Mouse (Mus musculus): ENCODE results near the gene Rassf2.

Gene Rassf2

DNA sequence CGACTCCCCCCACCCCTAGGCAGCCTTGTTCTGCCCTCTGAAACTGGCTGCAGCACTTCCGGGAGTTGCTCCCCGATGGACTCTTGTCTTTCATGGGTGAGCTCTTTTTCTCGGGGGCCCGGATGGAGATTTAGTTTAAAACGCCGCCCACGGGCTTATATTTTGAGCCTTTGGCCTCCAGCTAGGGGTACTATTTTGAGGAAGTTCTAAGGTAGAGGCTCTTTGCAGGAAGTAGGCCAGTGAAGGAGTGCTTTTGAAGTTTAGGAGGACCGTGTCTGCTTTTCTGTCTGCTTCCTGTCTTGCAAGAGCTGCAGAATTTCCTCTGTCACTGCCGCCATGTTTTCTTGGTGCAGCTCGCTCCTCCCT is 5.4 kb upstream of the Rassf2 start:
- peak; percentile 59 for DNase-seq (ENCODE audit: low read depth, low spot score)

DNA sequence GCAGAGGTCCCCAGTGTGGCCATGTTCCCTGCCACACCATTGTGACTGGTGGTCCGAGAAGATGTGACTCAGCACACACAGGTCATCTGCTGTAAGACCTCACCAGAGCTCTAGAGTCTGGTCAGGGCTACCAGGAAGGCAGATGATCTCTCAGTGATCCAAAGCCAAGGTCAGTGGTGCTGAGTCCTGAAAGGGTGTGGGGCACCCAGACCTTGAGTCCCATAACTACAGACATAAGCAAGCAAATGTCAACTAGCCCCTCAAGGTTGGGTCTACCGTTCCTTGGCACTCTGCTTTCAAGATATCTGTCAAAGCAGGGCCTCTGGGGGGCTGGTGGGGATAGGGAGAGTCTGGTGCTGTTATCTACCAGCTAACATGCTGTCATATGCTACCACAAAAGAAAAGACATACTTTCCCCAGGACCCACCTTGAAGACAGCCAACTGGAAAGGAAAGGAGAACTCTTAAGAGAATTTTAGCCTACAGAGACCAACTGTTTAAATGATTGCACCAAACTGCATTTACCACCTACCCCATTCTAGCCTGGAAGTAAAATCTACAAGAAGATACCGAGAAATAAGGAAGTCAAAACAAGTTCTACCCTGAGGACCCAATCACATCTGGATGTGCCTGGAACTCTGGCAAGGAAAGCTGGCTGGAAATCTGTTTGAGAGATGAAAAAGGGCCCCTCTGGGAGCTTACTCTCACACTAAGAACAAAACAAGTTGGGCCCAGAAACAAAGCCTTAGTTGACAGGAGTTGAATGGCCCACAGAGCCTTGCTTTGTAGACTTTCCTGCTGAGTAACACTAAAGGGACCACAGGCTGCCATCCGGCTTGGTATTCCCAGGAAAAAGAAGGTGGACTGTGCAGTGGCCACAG is 4.8 kb upstream of the Rassf2 start:
- peak; percentile 29 for DNase-seq (ENCODE audit: low read depth, low spot score)

DNA sequence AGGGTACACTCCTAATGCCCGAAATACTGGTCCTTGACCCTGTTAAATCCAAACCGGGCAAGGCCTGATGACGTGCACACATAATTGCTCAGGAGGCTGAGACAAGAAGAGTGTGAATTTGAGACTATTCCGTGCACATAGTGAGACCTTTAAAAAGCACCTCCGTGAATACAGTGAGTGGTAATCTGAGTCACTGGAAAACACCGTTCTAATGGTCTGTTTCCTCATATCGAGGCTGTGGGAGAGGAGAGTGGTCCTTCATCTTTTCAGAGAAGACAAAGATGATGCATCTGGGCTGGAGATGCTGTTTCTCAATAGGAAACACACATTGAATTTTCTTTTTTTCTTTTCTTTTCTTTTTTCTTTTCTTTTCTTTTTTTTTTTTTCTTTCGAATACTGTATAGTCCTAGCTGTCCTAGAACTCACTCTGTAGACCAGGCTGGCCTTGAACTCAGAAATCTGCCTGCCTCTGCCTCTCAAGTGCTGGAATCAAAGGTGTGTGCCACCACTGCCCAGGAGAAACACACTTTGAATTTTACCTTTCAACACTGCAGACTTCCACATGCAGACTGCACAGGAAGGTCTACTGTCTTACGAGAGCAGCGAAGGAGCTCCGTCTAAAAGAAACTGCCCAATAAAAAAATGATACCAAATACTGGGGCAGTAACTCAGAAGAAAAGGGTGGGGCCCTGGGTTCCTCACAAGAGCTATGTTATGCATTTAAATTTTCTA is 1.5 kb upstream of the Rassf2 start:
- no peak for DNase-seq (ENCODE audit: low read depth, low spot score)

DNA sequence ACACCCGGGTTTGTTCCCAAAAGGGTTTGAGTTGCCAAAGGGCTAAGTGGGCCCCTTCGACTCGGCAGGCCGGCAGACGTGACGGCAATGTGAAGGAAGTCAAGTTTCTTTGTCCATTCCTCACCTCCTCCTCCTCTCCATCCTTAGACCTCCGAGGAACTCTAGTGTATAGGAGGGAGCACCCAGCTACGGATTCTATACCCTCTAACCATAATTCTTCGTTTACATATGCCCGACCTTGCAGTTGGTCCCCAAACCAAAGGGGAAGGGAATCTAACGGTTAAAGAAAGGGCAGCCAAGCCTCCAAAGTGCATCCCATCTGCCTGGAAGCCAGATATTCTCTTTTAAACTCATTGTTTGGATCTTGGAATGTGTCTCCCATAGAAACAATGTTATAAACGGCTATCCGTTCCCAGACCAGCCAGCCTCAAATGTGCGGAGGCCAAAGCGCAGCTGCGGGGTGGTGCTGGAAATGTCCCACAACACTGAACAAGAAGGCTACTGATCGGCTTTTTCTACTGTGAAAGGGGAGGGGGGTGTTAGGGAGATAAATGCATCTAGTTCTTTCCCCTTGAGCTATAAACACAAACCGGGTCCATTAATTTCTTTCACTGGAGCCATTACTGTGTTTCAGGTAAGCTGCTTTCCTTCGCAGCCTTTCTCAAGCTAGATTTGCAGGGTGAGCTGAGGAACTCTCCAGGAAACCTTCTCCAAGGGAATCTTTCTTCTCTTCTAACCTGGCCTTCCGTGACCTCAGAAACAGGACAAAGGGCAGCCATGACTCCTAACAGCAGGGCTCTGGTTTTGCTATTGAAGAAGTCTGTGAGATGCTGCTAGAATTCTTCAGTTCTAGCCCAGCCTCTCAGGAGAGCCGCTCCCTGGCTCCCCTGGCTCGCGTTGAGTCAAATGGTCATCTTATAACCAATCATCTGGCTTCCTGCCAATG is 633 bp upstream of the Rassf2 start:
- no peak for DNase-seq (ENCODE audit: low read depth, low spot score)

DNA sequence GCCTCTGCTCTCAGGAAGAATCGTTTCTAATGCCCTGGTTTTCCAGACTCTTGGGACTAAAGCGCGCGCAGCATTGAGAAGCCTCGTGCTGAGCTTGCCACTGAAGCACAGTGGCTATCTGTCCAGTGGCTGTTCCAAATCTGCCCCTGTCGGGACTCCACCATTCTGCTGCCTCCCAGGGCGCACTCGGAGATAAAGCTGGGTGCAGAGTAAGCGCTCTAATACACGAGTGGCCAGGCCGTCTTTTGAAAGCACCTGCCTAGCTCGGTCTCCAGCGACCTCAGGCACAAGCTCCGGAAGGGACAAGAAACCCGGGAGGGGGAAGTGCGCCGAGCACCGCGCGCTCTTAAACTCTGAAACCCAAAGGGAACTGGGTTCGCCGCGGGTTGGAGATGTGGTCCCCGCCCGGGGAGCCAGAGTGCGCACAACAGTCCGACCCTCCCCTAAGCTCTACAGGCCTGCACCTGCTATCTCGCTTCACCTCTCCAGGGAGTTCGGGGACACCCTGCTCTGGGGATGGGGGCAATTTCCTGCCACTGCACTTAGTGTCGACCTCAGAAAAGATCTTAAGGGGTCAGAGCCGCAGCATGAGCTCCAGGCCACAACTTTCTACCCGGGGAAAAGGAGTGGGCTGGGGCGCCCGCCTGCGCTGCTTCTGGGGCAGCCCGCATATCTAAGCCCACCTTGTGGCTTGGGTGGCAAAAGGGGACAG is 1.0 kb downstream of the Rassf2 start:
- DNase-seq (ENCODE audit: low read depth, low spot score): peak; percentile 87

DNA sequence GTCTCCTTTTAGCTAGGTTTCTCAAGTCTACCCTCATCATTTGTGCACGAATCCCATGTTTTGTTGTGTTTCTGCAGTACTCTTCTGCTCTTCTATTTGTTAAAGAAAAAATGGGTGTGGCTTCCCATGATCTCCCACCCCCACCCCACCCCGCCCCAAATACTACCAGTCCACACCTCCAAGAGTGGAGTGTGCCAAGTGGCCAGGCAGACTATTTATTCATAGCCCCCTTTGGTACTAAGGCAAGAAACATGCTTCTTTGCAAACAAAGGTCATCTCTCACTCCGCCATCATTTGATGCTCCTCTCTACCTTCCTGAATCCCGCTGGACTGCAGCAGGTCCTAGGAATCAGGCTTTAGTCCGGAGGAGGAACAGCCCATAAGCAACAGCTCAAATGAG is 2.0 kb downstream of the Rassf2 start:
- DNase-seq (ENCODE audit: low read depth, low spot score): peak; percentile 37

DNA sequence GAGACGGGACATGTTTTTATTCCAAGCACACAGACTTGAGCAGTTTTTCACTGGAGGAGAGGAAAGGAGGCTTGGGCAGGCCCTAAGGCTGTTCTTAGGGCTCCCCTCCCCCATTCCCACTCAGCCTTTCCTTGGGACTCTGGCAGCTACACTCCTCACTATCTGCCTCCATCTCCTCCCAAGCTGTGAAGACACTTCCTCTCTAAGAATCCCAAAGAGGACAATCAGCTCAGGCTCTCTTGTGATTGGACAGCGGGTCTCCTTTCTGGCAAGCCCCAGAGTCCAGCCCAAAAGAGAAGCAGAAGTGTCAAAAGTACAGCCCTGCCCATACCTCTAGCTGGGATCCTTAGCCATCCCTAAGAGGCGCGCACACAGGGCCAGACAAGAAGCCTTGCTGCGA is 2.7 kb downstream of the Rassf2 start:
- no peak for DNase-seq (ENCODE audit: low read depth, low spot score)

DNA sequence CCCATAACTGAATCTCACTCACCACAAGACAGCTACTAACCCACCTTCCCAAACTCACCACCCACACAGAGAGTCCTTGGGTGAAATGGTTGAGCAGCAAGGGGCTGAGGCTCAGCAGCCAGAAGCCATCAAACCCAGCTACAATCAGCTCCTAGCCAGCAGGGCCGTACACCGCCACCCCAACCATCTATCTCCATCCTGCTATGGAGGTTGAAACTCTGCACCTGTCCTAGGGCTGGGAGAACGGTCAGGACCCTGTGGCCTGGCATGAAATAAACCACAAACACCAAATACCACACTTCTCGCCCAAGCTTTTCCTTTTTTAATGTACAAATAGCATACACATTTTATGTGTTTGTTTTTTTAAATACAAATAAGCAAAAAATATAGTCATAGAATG is 6.0 kb downstream of the Rassf2 start:
- no peak for DNase-seq (ENCODE audit: low read depth, low spot score)

DNA sequence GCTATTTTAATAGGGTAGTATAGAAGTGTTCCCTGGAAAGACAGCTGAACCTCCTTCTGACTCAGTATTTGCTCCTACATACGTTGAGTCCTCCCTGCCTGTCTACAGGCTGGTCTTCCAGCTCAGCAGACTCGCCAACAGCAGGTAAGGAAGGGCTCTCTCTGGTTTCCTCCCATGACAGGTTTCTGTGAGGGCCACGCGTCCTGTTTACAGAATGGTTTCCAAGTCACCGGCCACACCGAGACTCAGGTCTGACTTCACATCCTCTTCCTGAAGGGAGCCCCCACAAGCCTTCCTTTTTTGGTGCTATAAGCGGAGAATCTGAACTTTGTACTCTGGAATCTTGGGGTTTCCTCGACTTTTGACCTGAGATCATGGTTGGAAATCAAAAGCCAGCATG is 7.4 kb downstream of the Rassf2 start:
- peak; percentile 54 for DNase-seq (ENCODE audit: low read depth, low spot score)

DNA sequence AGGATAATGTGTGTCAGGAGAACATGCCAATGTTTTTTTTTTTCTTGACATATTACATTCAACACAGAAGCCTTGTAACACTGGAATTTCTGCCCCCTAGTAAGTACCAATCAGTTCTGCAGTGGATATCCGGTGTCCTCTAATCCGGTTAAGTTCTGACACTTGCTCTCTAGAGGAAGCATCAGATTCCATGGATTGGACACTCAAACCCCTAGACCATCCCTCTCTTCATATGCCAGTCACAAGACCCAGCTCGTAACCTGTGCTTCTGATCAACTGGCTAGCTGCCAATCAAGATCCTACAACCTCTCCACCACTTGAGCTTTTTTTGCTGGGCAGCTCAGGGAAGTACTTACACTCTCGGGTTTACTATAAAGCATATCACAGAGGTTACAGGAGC is 8.4 kb downstream of the Rassf2 start:
- no peak for DNase-seq (ENCODE audit: low read depth, low spot score)

DNA sequence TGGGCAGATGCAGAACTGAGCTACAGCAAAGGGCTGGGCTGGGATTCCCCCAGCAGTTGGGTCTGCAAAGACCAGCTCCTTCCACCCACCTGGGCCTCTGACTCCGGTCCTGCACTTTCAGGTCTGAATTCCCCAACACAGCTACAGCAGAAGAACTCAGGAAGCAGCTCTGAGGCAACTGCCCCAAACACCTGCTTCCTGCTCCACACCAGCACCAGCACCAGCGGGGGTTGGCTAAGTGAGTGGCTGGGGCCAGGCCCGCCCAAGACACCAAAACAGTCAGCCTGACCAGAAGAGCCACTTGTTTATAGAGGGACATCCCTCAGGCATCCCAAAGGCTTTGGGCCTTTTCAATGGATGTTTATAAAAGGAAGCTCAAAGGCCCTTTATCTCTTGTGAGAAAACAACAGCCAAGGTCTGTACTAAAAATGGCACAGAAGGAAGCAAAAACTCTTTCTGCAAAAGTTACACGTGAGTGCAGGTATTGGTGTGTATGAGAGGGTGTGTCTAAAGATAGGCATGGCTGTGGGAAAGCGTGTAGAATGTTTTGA is 9.0 kb downstream of the Rassf2 start:
- DNase-seq (ENCODE audit: low read depth, low spot score): peak; percentile 95

DNA sequence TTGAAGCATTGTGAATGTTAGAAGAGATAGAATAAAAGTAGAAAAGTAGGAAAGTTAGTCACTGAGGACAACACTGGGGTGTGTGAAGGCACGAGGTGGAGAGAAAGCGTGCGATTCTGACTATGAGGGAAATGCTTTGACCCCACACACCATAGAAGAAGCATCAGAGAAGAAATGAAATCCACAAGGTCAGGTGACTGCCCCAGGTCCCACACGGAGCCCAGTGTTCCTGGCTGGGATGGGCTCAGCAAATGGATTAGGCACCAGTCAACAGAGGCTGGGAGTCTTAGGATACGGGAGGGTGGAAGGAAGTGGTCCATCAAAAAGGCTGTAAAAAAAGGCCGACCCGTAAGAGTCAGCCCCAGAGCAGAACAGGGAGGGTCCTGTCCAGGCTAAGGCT is 9.6 kb downstream of the Rassf2 start:
- DNase-seq (ENCODE audit: low read depth, low spot score): no peak

DNA sequence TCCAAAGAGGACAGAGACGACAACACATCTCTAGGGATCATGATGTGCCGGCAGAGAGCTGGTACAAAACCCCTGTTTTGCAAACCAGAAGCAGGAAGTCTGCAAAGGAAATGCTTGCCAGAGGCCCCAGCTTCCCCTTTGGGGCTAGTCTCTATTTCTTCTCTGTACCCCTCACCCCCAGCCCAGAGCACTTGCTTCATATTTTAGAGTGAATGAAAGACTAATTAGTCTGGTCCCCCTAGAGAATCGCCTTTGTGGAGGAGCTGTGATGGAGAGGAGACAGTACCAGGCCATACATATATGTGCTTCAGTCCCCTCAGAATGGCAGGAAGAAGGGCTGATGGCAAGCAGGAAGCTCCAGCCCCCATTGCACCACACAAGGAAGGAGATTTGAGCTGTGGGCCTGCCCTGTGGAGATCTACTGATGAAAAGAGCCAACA is 10.7 kb downstream of the Rassf2 start:
- DNase-seq (ENCODE audit: low read depth, low spot score): peak; percentile 81

DNA sequence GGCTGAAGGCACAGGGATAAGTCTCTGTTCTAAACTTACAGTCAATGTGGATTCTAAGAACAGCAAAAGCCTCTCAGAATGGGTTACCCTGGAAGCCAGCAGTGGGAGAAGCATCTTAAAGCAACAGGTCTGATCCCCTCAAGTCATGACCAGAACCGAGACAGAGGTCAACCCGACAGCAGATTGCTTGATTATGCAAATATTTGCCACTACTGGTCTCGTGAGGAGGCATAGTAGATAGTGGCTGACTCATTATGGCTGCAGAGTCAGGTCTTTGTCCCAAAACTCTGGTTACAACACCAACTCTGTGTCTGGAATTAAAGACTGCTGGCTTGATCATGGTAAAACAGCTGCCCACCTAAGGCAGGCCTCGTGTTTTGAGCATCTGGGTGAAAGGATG is 11.9 kb downstream of the Rassf2 start:
- DNase-seq (ENCODE audit: low read depth, low spot score): peak; percentile 53

DNA sequence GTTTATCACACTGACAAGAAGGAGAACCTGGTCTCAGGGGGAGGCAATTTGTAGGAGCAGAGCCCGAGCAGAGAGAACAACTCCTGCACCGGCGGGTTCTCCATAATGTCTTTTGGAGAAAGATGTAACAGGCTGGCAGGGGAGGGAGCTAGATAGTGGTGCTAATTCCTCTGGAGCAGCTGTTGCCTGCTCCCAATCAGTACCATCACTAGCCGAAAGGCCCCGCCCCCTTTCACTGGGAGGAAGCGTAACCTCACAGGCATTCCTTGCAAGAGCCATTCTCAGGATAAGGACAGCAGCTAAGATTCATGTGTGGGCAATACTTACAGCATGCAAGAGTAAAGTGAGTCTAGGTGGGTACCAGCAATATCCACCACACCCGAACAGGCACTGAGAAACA is 12.4 kb downstream of the Rassf2 start:
- no peak for DNase-seq (ENCODE audit: low read depth, low spot score)

DNA sequence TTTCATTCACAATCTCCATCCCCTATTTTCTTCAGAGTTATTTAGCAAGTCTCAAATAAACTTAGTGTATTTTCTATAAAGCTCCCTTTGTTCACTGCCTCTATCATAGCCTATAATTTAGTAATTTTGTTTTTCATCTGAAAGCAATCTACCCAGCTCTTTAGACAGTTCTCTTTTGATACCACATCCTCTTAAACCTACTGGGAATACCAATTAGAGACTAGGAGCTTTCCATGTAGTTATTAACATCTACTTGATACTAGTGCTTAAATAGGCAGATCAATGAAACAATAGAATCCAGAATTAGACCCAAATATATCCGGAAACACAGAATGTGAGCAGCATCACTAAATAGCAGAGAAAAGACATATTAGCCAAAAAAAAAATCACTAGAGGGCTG is 14.0 kb downstream of the Rassf2 start:
- DNase-seq (ENCODE audit: low read depth, low spot score): no peak

DNA sequence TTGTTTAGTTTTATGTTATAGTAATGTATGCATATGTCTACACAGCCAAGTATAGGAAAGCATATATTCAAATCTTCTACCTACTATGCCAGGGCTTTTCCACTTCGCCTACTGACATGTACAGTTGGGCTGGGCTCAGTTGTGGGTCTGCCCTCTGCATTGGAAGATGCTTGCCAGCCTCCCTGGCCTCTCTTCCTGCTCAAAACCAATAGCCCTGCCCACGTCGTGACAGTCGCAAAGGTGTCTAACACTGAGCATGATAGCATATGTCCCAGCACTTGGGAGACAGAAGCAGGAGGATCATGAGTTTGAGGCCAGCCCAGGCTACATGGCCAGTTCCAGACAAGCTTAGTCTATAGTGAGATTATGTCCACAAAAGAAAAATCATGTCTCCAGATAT is 16.9 kb downstream of the Rassf2 start:
- no peak for DNase-seq (ENCODE audit: low read depth, low spot score)

DNA sequence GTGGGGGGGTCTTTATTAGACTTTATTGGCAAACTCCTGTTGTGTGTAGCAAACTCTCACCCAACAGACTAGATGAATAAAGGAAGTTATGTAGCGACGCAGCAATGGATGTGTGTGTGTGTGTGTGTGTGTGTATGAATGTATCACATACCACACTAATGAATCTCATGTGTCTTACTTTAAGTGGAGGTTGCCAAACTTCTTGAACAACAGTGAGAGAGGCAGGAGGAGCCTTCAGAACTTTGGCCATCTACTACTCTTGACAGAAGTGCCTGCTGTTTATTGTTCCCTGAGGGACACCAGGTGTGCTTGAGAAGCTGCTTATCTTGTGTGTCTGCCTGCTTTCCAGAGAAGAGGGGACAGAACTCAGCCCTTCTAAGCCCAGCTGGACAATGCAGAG is 19.3 kb downstream of the Rassf2 start:
- DNase-seq (ENCODE audit: low read depth, low spot score): no peak

DNA sequence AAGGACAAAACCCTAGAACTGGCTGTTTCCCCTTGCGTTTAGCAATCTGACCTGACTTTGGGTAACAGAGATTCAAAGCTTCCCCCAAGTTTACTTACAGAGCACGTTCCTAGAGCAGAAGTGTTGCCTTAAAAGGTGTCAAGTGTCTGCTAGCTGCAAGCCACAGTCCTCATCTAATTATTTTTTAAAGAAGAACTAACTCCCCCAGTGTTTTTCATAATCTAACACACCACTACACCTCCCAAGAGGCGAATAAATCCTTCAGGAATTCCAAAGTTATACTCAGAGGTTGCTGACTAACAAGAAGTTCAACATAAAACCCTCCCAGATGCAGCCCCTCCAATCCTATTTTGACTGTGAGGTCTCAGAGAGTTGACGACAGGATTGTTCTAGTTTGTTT is 21.9 kb downstream of the Rassf2 start:
- DNase-seq (ENCODE audit: low read depth, low spot score): no peak

DNA sequence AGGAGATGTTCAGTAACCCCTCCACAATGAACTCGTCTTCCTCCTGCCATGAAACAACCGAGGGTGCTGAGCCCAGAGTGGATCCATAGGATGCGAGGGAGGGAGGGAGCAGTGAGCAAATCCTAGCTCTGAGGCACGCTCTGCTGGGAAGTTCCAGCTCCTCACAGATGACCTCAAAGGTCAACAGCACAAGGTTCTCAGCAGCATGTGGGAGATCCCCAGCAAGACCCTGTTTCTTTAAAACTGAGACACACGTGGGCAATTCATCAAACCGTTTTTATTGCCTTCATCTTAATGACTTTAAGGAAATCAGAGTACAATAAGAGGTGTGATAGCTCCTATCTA is 22.6 kb downstream of the Rassf2 start:
- DNase-seq (ENCODE audit: low read depth, low spot score): no peak

Data from A20 (cell line).